Mouse (Mus musculus): ENCODE results near the gene Arid3a.

DNA sequence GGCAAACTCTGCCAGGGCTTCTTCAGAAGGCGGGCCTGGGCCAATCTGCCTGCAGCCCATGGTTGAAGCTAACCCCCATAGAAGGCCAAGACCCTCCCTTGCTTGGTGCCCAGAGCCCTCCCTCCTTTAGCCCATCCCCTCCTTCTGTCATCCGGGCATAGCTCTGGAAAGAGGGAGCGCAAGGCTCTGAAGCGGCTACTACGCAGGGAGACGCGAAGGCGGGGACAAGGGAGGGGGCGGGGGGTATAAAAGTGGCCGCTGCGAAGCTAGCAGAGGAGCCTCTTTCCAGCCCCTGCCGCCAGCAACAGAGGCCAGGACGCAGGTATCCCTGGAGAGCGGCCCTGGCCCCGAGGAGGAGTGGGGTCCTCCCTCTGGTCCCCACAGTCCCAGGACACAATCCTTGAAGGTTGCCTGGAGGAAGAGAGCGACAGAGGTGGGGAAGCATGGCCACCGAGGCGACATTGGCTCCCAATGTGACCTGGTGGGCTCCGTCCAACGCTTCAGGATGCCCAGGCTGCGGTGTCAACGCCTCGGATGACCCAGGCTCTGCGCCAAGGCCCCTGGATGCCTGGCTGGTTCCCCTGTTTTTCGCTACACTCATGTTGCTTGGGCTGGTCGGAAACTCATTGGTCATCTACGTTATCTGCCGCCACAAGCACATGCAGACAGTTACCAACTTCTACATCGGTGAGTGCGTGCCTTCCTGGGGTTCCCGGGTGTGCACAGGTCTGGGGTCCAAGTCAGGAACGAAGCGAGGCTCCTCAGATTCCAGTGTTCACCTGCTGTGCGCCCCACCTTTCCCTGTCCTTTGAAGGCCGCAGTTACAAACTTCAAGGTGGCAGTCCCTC is 8.4 kb upstream of the Arid3a start:
- TF ChIP-seq POLR2A (IDR thresholded peaks at IDR 0.05; ENCODE audit: borderline replicate concordance, insufficient read depth, low read length) (0 out of 2 replicates have a peak, but pooled peaks have one; percentile 13), CTCF (IDR thresholded peaks at IDR 0.05; ENCODE audit: borderline replicate concordance, insufficient read depth, low read depth, low read length) (no peak)

Data from cerebellum, adult 2 months (tissue).